Mouse (Mus musculus) spleen, adult 2 months (tissue): ENCODE data around the gene Adgrl1. TPM values are rescaled to one million over a fixed set of nuclear protein-coding genes. Genes with fewer than 3 reads are reported as not detected.
A peak's percentile ranks its signal among the peaks of the same experiment; 100 is the strongest.

Source experiments
- DNase-seq, 2 experiments: peaks; one replicate each; pipeline versions ENCODE4 v3.0.0 to v3.0.0-alpha.2; 2012 to 2021; ENCODE audit warnings: low spot score in 2 of 2, low read depth in 1 of 2
- H3K27ac ChIP-seq: fragments of 200-500 bp; 2 replicates; pipeline ENCODE4 v1.5.1; 2012; ENCODE audit warnings: low read length, inconsistent platforms; ENCODE audit not compliant: insufficient read depth
- H3K27me3 ChIP-seq: fragments of 200-500 bp; 2 replicates; pipeline ENCODE4 v1.6.1; 2012; ENCODE audit warnings: mild to moderate bottlenecking, moderate library complexity, low read length, inconsistent platforms; ENCODE audit not compliant: control insufficient read depth, insufficient read depth
- H3K36me3 ChIP-seq: fragments of 200-500 bp; 2 replicates; pipeline ENCODE4 v1.6.1; 2012; ENCODE audit warnings: mild to moderate bottlenecking, low read length, inconsistent platforms; ENCODE audit not compliant: control insufficient read depth, insufficient read depth
- H3K4me1 ChIP-seq: fragments of 200-500 bp; 2 replicates; pipeline ENCODE4 v1.6.1; 2011; ENCODE audit warnings: inconsistent platforms; ENCODE audit not compliant: control insufficient read depth, insufficient read depth, insufficient read length
- H3K4me3 ChIP-seq: fragments of 200-500 bp; 2 replicates; pipeline ENCODE4 v1.5.1; 2011; ENCODE audit warnings: mild to moderate bottlenecking, inconsistent platforms; ENCODE audit not compliant: insufficient read depth, insufficient read length; ENCODE audit errors: extremely low read depth
- CTCF ChIP-seq: fragments of 200-500 bp; IDR thresholded peaks from 2 replicates; pipeline ENCODE4 v1.5.1; 2011; ENCODE audit warnings: mild to moderate bottlenecking, inconsistent platforms; ENCODE audit not compliant: insufficient read depth, insufficient read length, insufficient replicate concordance; ENCODE audit errors: extremely low read depth
- POLR2A ChIP-seq: fragments of 200-500 bp; IDR thresholded peaks from 2 replicates; pipeline ENCODE4 v1.6.1; 2011; ENCODE audit warnings: low read depth, low read length, inconsistent platforms
- WGBS: fragments of 180-500 bp; shearing (Covaris S2); methylation state at CpG from one replicate; pipeline ENCODE4 v1.1.7; 2018; 5-methylcytosine and 5-hydroxymethylcytosine counted together
- polyA plus RNA-seq: library from polyadenylated mRNA; depleted of rRNA; stranded (reverse); fragments of >200 nt; gene quantifications from 2 replicates; pipeline ENCODE4 v1.2.3, GENCODE M21; 2012

The Adgrl1 gene
- polyA plus RNA-seq, 1 experiment: 28.9 TPM

DNA sequence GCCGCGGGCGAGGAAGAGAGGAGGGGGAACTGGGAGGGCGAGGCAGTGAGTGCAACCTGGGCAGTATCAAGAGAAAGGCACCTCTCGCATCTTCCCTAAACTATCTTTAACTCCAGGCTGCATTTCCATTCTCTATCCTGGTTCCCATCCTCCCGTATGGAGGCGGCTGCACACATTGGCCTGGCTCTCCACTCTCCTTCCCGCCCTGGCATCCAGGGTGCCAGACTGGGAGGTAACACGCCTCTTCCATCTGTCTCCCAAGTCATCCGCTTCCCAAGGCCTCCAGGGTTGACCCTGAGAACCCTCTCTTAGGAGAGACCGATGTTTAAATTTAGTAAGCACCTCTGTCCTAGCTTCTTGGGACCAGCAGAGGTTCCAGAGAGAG, 24.3 kb upstream of the Adgrl1 start:
- WGBS: 9% methylated on average over 9 of the region's 11 CpGs
- peaks cover 18% of the 10 kb centered on the region for H3K27me3 ChIP-seq
- no peak for DNase-seq
- peaks cover 6% of the 10 kb centered on the region; the same call in 1 of the 2 replicates for H3K4me1 ChIP-seq
- TF ChIP-seq POLR2A: no peak
- TF ChIP-seq CTCF: no peak
- no peaks in the 10 kb centered on the region for H3K36me3 ChIP-seq
- H3K4me3 ChIP-seq: no peak overlapping the region
- no peak overlapping the region for H3K27ac ChIP-seq

- no peak overlapping the region for H3K27ac ChIP-seq
- peaks cover 18% of the 10 kb centered on the region for H3K27me3 ChIP-seq
- no peaks in the 10 kb centered on the region for H3K36me3 ChIP-seq
- no peak overlapping the region for H3K4me3 ChIP-seq
- peaks cover 6% of the 10 kb centered on the region; the same call in 1 of the 2 replicates for H3K4me1 ChIP-seq
- no peak for TF ChIP-seq CTCF
- no peak for TF ChIP-seq POLR2A
- DNase-seq: no peak
- WGBS: 6% methylated on average over 41 of the region's 41 CpGs
Observed at GRCm38 (mm10) chr8:83876080-83876837, 23.6 kb upstream of the Adgrl1 start.

GRCm38 (mm10) chr8:83876838-83877223, 23.1 kb upstream of the Adgrl1 start:
- peaks cover 18% of the 10 kb centered on the region for H3K27me3 ChIP-seq
- H3K36me3 ChIP-seq: no peaks in the 10 kb centered on the region
- TF ChIP-seq POLR2A: no peak
- TF ChIP-seq CTCF: no peak
- no peak overlapping the region for H3K4me3 ChIP-seq
- DNase-seq: no peak
- 15% methylated on average over 10 of the region's 10 CpGs for WGBS
- H3K4me1 ChIP-seq: peaks cover 6% of the 10 kb centered on the region; the same call in 1 of the 2 replicates
- no peak overlapping the region for H3K27ac ChIP-seq

- Histone ChIP-seq H3K36me3 (no peaks in the 10 kb centered on the region), H3K4me3 (no peak overlapping the region), H3K4me1 (no peaks in the 10 kb centered on the region), H3K27me3 (no peaks in the 10 kb centered on the region), H3K27ac (no peak overlapping the region)
- whole genome bisulfite sequencing: 85% methylated on average over 2 of the region's 2 CpGs
- TF ChIP-seq POLR2A (no peak), CTCF (no peak)
- no peak for DNase-seq
Observed at GRCm38 (mm10) chr8:83888409-83888808, 11.5 kb upstream of the Adgrl1 start.

GRCm38 (mm10) chr8:83892061-83892460, 7.8 kb upstream of the Adgrl1 start:
- Histone ChIP-seq H3K36me3 (no peaks in the 10 kb centered on the region), H3K4me3 (no peak overlapping the region), H3K27me3 (no peaks in the 10 kb centered on the region), H3K4me1 (peaks cover 2% of the 10 kb centered on the region; the same call in 1 of the 2 replicates), H3K27ac (no peak overlapping the region)
- no peak for DNase-seq
- TF ChIP-seq CTCF (no peak), POLR2A (no peak)
- WGBS: 67% methylated on average over 4 of the region's 4 CpGs

DNA sequence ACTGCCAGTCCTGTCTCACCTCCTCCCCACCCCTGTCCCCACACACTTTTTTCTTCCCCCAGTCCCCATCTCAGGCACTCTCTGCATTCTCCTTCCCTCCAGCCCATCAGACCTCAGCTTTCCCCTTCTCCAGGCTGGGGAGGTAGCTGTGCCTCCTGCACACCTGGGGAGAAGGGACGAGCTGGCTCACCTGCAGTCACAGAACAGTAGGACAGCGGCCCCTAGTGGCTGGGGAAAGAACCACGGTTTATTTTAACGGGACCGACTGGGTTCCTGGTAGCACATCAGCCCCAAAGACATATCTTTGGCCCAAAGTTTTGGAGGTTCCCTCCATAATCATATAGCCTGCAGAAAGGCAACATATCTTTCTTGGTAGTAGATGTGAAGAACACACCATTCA, 6.0 kb upstream of the Adgrl1 start:
- peak; percentile 52 to 79 for DNase-seq
- Histone ChIP-seq H3K4me1 (peaks cover 2% of the 10 kb centered on the region; the same call in 1 of the 2 replicates), H3K27me3 (no peaks in the 10 kb centered on the region), H3K36me3 (no peaks in the 10 kb centered on the region), H3K27ac (no peak overlapping the region), H3K4me3 (no peak overlapping the region)
- TF ChIP-seq CTCF: peak; percentile 91; the same call in 1 of the 2 replicates
- no peak for TF ChIP-seq POLR2A
- 3% methylated on average over 5 of the region's 5 CpGs for WGBS

GRCm38 (mm10) chr8:83895894-83896293, 4.0 kb upstream of the Adgrl1 start:
- Histone ChIP-seq H3K27me3 (peaks cover 6% of the 10 kb centered on the region; the same call in 1 of the 2 replicates), H3K36me3 (no peaks in the 10 kb centered on the region), H3K4me3 (no peak overlapping the region), H3K27ac (no peak overlapping the region), H3K4me1 (peaks cover 2% of the 10 kb centered on the region)
- peak; percentile 39 to 46 for DNase-seq
- TF ChIP-seq CTCF (peak; percentile 67; the same call in 1 of the 2 replicates), POLR2A (no peak)
- 14% methylated on average over 5 of the region's 5 CpGs for WGBS
